Mouse (Mus musculus) adrenal gland, adult 10 weeks (tissue): ENCODE measurements around the gene Slc26a8. TPM values are rescaled to one million over a fixed set of nuclear protein-coding genes. Genes with fewer than 3 reads are reported as not detected.

Experiments
- polyA plus RNA-seq: library from polyadenylated mRNA; stranded (reverse); fragments of 350-450 nt; fragmentation: Illumina TruSeq; extraction: RNeasy Lipid Tissue Mini Kit (QIAGEN cat#74804); gene quantifications from one replicate; pipeline ENCODE4 v1.2.3, GENCODE M21; 2014; ENCODE audit warnings: low read depth, low replicate concordance

The Slc26a8 gene
- polyA plus RNA-seq = 0.82 TPM

DNA sequence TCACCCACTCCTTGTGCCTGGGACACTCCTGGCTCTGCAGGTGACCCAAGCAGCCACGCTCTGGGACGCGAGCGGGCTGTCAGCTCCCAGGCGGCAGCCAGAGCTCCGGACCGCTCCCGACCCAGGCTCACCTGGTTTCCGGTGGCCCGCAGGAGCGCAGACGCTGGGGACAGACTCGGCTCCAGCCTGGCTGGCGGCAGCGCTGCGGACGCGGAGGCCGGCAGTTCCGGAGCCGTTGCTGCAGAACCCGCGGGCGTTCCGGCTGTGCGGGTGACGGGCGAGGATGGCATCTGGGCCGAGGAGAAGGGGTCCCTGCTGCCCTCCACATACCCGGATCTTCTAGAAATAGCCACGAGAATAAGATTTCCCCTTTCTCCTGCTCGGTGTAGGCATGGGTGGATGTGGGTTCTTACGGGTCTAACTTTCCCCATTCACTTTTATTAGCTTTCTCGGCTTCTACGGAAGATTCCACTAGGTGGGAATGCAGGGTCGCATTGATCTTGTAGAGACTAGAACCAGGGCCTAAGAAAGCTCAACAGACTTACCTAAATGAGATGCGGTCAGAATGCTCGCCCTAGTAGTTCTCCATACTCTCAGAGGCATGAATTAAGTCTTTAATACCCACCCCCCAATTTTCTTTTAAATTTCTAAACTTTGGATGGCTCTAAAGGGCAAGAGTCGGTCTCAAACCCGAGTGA lies at the start of gene Slc26a8:
Gene Slc26a8, minus strand, starts transcription at position 648 of the 698 bp plus-strand sequence.

DNA sequence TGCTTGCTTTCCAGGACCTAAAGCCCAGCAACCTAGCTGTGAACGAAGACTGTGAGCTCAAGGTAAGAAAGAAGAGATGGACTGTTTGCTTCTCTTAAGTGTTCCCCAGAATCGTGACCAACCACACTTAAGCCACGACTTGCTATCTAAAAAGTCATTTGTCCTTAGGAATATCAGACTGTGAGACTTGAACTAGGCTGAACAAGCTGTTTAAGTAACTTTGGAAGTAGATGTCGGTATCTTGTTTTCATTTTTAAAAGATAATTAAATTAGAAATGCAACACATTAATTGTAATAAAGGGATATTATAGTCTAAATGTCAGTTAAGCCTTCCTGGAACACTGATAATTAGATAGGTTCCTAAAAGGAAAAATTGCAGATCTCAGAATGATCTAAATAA lies 35.8 kb upstream of the Slc26a8 start, which contains the start of gene AC170998.1:
Gene AC170998.1, plus strand, starts transcription at position 301 of the 400 bp plus-strand sequence.

DNA sequence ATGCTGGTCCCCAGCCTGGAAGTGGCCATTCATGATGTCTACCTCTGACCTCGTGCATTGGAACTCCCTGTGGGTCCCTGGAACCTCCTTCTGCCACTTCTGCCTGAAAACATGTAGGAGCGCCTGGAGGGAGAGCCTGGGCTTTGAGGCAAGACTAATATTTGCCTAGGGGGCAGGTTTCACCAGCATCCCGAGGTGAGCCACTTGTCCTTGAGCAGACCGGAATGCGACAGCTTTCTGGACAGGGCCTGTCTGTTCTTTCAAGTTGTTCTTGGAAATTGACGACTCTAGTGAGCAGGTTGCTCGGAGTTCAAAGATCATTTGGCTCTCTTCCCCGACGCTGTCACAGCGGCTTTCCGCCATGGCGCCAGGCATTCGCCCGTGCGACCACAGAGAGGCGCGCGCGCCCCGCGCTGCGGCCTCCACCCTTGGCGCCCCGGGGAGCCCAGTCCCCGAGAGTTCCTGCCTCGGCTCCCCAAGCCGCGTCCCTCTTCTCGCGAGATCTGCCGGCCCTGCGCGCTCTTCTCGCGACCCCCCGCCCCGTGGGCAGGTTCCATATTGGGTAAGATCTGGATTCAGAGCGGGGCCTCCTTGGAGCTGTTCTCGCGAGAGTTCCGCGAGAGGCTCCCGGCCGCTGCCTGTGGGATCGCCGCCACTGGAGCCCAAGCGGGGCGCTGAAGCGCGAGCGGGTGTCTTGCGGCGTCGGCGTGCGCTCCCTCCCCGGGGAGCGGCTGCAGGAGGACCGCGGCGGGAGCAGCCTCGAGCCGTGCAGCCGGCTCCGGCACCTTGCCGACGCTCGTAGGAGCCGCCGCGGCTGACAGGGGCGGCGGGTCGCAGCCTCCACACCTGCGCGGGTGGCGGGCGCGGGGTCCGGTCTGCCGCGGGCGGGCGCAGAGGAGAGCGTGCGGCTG lies 998 bp upstream of the Slc26a8 start, which contains the start of gene Mapk14:
Gene Mapk14, plus strand, starts transcription at position 554 of the 911 bp plus-strand sequence.

DNA sequence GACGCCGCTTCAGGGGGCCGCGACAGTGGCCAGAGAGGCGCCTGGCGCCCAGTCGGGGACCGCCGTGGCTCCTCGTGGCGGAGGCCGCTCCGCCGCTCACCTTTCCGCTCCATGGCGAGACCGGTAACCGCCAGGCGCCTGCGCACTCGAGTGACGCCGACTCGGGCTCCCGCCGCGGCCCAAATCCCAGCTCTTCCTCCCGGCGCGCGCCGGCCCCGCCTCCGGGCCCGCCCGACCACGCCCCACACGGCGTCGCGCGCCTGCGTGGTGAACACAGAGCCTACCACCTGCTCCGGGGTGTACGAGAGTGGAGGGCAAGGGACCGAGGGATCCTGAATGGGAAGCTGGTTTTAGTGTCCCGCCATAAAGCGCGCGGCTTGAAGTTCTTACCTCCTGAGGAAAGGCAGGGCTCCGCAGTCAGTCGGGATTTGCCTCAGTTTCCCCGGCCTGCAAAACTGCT lies 67.7 kb downstream of the Slc26a8 start, which contains the start of gene Srpk1:
Gene Srpk1, minus strand, starts transcription at position 410 of the 460 bp plus-strand sequence.

Other genes starting within 250 kb of the Slc26a8 start
- 60.7 TPM for gene Fkbp5, start 172.7 kb downstream of the Slc26a8 start, polyA plus RNA-seq
- gene Armc12, start 159.4 kb downstream of the Slc26a8 start, polyA plus RNA-seq = not detected
- not detected for gene Clpsl2, start 140.8 kb downstream of the Slc26a8 start, polyA plus RNA-seq
- 1.6 TPM for gene Clps, start 129.5 kb downstream of the Slc26a8 start, polyA plus RNA-seq
- 0.76 TPM for gene Lhfpl5, start 114.6 kb downstream of the Slc26a8 start, polyA plus RNA-seq
- 106 TPM for gene Srpk1, start 67.5 kb downstream of the Slc26a8 start, polyA plus RNA-seq
- 77.4 TPM for gene Mapk14, start 1.1 kb upstream of the Slc26a8 start, polyA plus RNA-seq
- 2.0 TPM for gene AC170998.1, start 35.9 kb upstream of the Slc26a8 start, polyA plus RNA-seq
- 10.0 TPM for gene Mapk13, start 79.1 kb upstream of the Slc26a8 start, polyA plus RNA-seq
- gene Brpf3, start 110.9 kb upstream of the Slc26a8 start, polyA plus RNA-seq = 41.6 TPM
- not detected for gene Pnpla1, start 168.2 kb upstream of the Slc26a8 start, polyA plus RNA-seq
- not detected for gene 4930539E08Rik, start 225.1 kb upstream of the Slc26a8 start, polyA plus RNA-seq